Mouse (Mus musculus): Measurements from ENCODE around the gene Scrg1.
"Not testable (repeated sequence)": the region's sequence is repeated elsewhere in the genome, so short reads cannot be mapped to it uniquely, and the experiment has no call there.

The Scrg1 gene

GRCm38 (mm10) chr8:57505500-57505899, 49.8 kb downstream of the Scrg1 start:
- DNase-seq (ENCODE audit: extremely low read depth, insufficient read length, low spot score), result not testable (repeated sequence)

GRCm38 (mm10) chr8:57507556-57508063, 51.9 kb downstream of the Scrg1 start:
- peak; percentile 53 for DNase-seq (ENCODE audit: extremely low read depth, insufficient read length, low spot score)

GRCm38 (mm10) chr8:57508657-57509056, 52.9 kb downstream of the Scrg1 start:
- no peak for DNase-seq (ENCODE audit: extremely low read depth, insufficient read length, low spot score)

- DNase-seq (ENCODE audit: extremely low read depth, insufficient read length, low spot score), result no peak
Measured at GRCm38 (mm10) chr8:57510791-57511315, 55.1 kb downstream of the Scrg1 start.

- DNase-seq (ENCODE audit: extremely low read depth, insufficient read length, low spot score), result peak; percentile 99
Measured at GRCm38 (mm10) chr8:57511316-57512118, 55.8 kb downstream of the Scrg1 start, which contains the start of gene Hmgb2. TSS of gene Hmgb2 (plus strand) at chr8:57511907.

- DNase-seq (ENCODE audit: extremely low read depth, insufficient read length, low spot score), result peak; percentile 57
Measured at GRCm38 (mm10) chr8:57512141-57513056, 56.7 kb downstream of the Scrg1 start.

- not testable (repeated sequence) for DNase-seq (ENCODE audit: extremely low read depth, insufficient read length, low spot score)
Measured at GRCm38 (mm10) chr8:57513178-57513661, 57.5 kb downstream of the Scrg1 start.

GRCm38 (mm10) chr8:57516685-57517084, 61.0 kb downstream of the Scrg1 start:
- not testable (repeated sequence) for DNase-seq (ENCODE audit: extremely low read depth, insufficient read length, low spot score)

GRCm38 (mm10) chr8:57517723-57518122, 62.0 kb downstream of the Scrg1 start:
- no peak for DNase-seq (ENCODE audit: extremely low read depth, insufficient read length, low spot score)

GRCm38 (mm10) chr8:57520186-57520786, 64.6 kb downstream of the Scrg1 start:
- DNase-seq (ENCODE audit: extremely low read depth, insufficient read length, low spot score), result no peak
